Mouse (Mus musculus) monocyte, adult 59 days (primary cell): ENCODE data around the gene Sp3. TPM values are rescaled to one million over a fixed set of nuclear protein-coding genes. Genes with fewer than 3 reads are reported as not detected.

Experiments
- total RNA-seq, 2 experiments: library from RNA; stranded (reverse); gene quantifications; one replicate each; pipeline ENCODE4 v1.2.4; 2023

The Sp3 gene
- total RNA-seq, result 100 to 1,000 TPM; 147 to 154 TPM

DNA sequence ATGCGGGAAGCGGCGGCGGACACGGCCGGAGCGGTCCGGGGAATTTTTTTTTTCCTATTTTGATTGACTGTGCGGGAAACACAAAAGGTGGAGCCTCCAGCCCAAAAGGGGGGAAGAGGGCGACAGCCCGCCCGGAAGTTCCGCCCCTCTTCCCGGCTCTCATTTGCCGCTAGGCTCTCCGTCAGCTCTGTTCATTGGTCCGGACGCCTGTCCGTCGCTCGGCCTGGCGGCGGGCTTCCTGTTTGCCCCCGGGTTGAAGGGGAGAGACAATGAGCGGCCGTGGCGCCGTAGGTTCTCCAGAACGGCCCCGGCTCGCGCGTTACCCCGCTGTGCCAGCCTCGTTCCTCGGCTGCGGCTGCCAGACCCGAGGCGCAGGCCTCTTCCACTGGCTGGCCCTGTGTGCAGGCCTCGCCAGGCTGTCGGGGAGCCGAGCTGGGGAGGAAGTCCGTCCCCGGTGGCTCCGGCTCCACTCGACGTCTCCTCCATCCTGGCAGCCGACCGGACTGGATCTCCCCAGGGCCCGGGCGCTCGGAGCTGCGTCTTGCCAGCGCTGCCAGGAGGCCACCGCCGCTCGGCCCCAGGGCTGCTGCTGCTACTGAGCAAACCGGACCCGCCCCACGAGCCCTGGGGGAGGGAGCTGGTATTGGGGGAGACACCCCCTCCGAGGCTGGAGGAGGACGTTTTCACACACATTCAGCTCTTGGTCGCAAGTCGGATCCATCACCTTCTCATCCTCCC lies at the start of gene Sp3:
TSS of gene Sp3 (minus strand) at position 110 of the 738 bp plus-strand sequence.

DNA sequence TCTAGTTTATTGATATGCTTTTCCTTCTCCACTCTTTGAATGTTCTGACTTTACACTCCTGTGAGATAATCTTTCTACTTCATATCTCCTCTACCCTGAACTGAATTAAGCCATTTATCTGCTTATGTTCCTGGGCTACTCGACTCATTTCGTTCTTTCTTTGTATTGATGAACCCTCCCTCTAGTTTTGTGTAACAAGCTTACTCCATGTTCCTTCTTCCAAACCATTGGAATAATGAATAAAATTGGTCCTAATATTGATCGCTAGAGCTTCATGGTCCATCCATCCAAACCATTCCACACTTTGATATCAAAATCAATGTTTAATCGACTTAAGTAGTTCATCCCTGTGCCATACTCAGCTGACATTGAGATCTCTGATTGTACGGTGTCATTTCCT lies 6.4 kb upstream of the Sp3 start, which contains the start of gene Gm11084:
TSS of gene Gm11084 (minus strand) at position 101 of the 400 bp plus-strand sequence.

Other genes with a start within 250 kb of the Sp3 start
- not detected for gene Gm11084, start 6.3 kb upstream of the Sp3 start, total RNA-seq
- gene Ola1, start 238.5 kb upstream of the Sp3 start, total RNA-seq, result 10 to 100 TPM; 29.6 to 33.2 TPM